Mouse (Mus musculus) CD4-positive, CD25-positive, alpha-beta regulatory T cell (primary cell): Measurements from ENCODE around the gene Slc25a28. TPM values are rescaled to one million over a fixed set of nuclear protein-coding genes. Genes with fewer than 3 reads are reported as not detected.

Source experiments
- polyA plus RNA-seq: library from polyadenylated mRNA; unstranded; fragments of 100-300 nt; shearing (Covaris generic); gene quantifications from one replicate; pipeline ENCODE4 v1.2.1, GENCODE M21; 2017

Slc25a28 gene
- 34.9 TPM for polyA plus RNA-seq

GRCm38 (mm10) chr19:43674730-43675524, at the start of gene Slc25a28:
TSS of gene Slc25a28 (minus strand) at chr19:43674881.

DNA sequence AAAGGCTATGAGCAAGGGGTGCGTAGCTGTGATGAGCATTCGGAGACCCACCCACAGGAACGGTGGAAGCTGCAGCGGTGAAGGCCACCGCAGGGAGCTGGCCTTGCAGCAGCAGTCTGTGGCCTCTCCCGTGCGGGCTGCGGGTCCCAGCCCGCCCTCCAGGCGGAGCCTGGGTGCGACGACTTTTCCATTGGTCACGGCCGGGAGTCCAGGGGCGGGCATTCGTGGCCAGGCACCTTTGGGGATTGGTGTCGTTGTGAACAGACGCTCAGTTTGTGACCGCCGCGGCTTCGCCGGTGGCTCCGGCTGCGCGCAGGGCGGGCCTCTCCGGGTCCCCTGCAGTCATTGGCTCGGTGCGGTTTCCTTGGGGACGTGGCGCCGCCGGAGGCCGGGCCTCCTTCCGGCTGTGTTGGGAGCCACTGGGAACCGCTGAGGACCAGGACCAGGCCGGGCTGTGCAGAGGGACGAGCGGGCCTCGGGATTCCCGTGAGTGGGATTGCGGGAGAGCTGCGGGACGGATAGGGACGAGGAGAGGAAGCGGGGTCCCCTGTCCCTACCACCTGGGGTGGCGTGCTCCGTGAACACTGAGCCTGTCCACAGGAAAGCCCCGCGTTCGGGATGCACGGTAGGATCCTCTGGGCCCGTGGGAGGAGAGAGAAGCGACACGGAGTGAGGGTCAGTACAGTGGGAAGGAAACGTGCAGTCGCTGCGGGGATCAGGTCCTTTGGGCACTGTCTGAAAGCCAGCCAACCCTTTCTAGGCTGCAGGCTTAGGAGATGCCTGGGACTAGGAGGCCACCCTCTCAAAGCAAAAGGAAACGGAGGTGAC, 15.0 kb upstream of the Slc25a28 start, which contains the start of gene Entpd7:
Entpd7 (plus strand) TSS at position 254 of the 828 bp plus-strand sequence.

Other genes with a start within 250 kb of the Slc25a28 start
- not detected for gene Cnnm1, start 234.4 kb downstream of the Slc25a28 start, polyA plus RNA-seq
- gene Got1, start 150.3 kb downstream of the Slc25a28 start, polyA plus RNA-seq, result 38.2 TPM
- gene Nkx2-3, start 62.6 kb downstream of the Slc25a28 start, polyA plus RNA-seq, result 0.11 TPM
- gene Entpd7, start 14.8 kb upstream of the Slc25a28 start, polyA plus RNA-seq, result 3.8 TPM
- gene Cutc, start 78.1 kb upstream of the Slc25a28 start, polyA plus RNA-seq, result 16.9 TPM
- gene Cox15, start 78.1 kb upstream of the Slc25a28 start, polyA plus RNA-seq, result 31.5 TPM
- gene Abcc2, start 107.3 kb upstream of the Slc25a28 start, polyA plus RNA-seq, result 0.07 TPM